ENCODE assay signal across 20 mouse cellular contexts in genomic region chr1:164714905-164715304, GRCm38 (mm10).
DNase-seq lines count a peak whose midpoint lies in the region; ATAC-seq and TF ChIP-seq lines count a peak whose summit lies in the region.
"Had no signal": no experiment of that assay in that cellular context is flagged by ENCODE, and none has a peak within 500 bp of the region (broad histone marks: within the 10 kb centered on the region; RNA-seq: fewer than 3 reads in every experiment).

No protein-coding gene starts in this region.

- no peaks in the 10 kb centered on the region for H3K27me3 ChIP-seq in lung, embryonic 15.5 days
- no peaks in the 10 kb centered on the region for H3K27me3 ChIP-seq in kidney, adult 2 months (replicated peaks; ENCODE audit: control insufficient read depth, insufficient read depth, low read length)
- no peaks in the 10 kb centered on the region for H3K27me3 ChIP-seq in kidney, postnatal 0 days (ENCODE audit: insufficient read depth, low read length)
- no peaks in the 10 kb centered on the region for H3K27me3 ChIP-seq in stomach, embryonic 15.5 days (replicated peaks)
- H3K27me3 ChIP-seq: embryonic facial prominence, embryonic 15.5 days; liver, embryonic 13.5 days; neural tube, embryonic 15.5 days had no signal

- ATAC-seq in lung, embryonic 15.5 days (ENCODE audit: borderline replicate concordance, extremely low read depth, low FRiP score, low TSS enrichment): no peak
- ATAC-seq in kidney, postnatal 0 days (replicated peaks; ENCODE audit: low FRiP score, low read depth): peak; percentile 67
- no peak for ATAC-seq in stomach, embryonic 15.5 days (ENCODE audit: insufficient read depth, low FRiP score, low read depth)

- no peak overlapping the region for H3K4me2 ChIP-seq in lung, embryonic 15.5 days
- no peak overlapping the region for H3K4me2 ChIP-seq in kidney, postnatal 0 days (ENCODE audit: low read length)
- no peak overlapping the region for H3K4me2 ChIP-seq in stomach, embryonic 15.5 days
- H3K4me2 ChIP-seq: embryonic facial prominence, embryonic 15.5 days; heart, embryonic 11.5 days; hindbrain, embryonic 14.5 days; liver, embryonic 13.5 days; neural tube, embryonic 15.5 days had no signal

- no peak for TF ChIP-seq CTCF in kidney, adult 2 months (conservative IDR thresholded peaks at IDR 0.05; ENCODE audit: insufficient read depth, insufficient read length, low read depth, low read length)
- TF ChIP-seq CTCF in kidney, postnatal 0 days (IDR thresholded peaks at IDR 0.05; ENCODE audit: low read depth): no peak

- no peaks in the 10 kb centered on the region for H3K9me3 ChIP-seq in lung, embryonic 15.5 days
- no peaks in the 10 kb centered on the region for H3K9me3 ChIP-seq in kidney, postnatal 0 days (replicated peaks; ENCODE audit: low read length)
- no peaks in the 10 kb centered on the region for H3K9me3 ChIP-seq in stomach, embryonic 15.5 days
- H3K9me3 ChIP-seq: embryonic facial prominence, embryonic 15.5 days; liver, embryonic 13.5 days; neural tube, embryonic 15.5 days had no signal

- 60% methylated on average over 2 of the region's 2 CpGs for WGBS in lung, embryonic 15.5 days
- 34% methylated on average over 2 of the region's 2 CpGs for WGBS in kidney, adult 2 months
- WGBS in kidney, postnatal 0 days: 43% methylated on average over 2 of the region's 2 CpGs
- WGBS in stomach, embryonic 15.5 days: 53% methylated on average over 2 of the region's 2 CpGs

- H3K4me3 ChIP-seq in lung, embryonic 15.5 days: no peak overlapping the region
- no peak overlapping the region for H3K4me3 ChIP-seq in kidney, adult 2 months (ENCODE audit: insufficient read depth, low read depth, low read length)
- no peak overlapping the region for H3K4me3 ChIP-seq in kidney, postnatal 0 days (replicated peaks; ENCODE audit: low read depth, low read length)
- H3K4me3 ChIP-seq in stomach, embryonic 15.5 days (replicated peaks): no peak overlapping the region
- H3K4me3 ChIP-seq: embryonic facial prominence, embryonic 15.5 days; liver, embryonic 13.5 days; myocyte; neural tube, embryonic 15.5 days had no signal

- no peak overlapping the region for H3K9ac ChIP-seq in lung, embryonic 15.5 days
- no peak overlapping the region for H3K9ac ChIP-seq in kidney, postnatal 0 days (ENCODE audit: low read depth, low read length)
- no peak overlapping the region for H3K9ac ChIP-seq in stomach, embryonic 15.5 days
- H3K9ac ChIP-seq: embryonic facial prominence, embryonic 15.5 days; hindbrain, embryonic 14.5 days; liver, embryonic 13.5 days; neural tube, embryonic 15.5 days had no signal

- no peak for DNase-seq in lung, postnatal 36 days
- DNase-seq in kidney, adult 2 months: peak; percentile 95
- DNase-seq in kidney, postnatal 0 days (ENCODE audit: low spot score): peak; percentile 29
- no peak for DNase-seq in thymus, adult 18-20 months
- no peak for DNase-seq in heart, adult 9 months (ENCODE audit: low spot score in 2 of 2)
- no peak for DNase-seq in gastrocnemius, postnatal 14 days
- DNase-seq: cerebellum, adult 9-11 months; gastrocnemius, postnatal 10 days; heart, postnatal 14 days; liver, embryonic 13.5 days; midbrain, embryonic 14.5 days; retina, postnatal 1 day; thymus, postnatal 36 days had no signal

- H3K27ac ChIP-seq in lung, embryonic 15.5 days: peak overlapping the region; percentile 56
- H3K27ac ChIP-seq in kidney, adult 2 months (ENCODE audit: insufficient read depth, low read depth, low read length): peak overlapping the region; percentile 100
- peak overlapping the region; percentile 81 for H3K27ac ChIP-seq in kidney, postnatal 0 days
- H3K27ac ChIP-seq in stomach, embryonic 15.5 days: peak overlapping the region; percentile 67; the same call in 1 of the 2 replicates
- H3K27ac ChIP-seq: embryonic facial prominence, embryonic 15.5 days; hindbrain, embryonic 14.5 days; liver, embryonic 13.5 days; neural tube, embryonic 15.5 days had no signal

- H3K36me3 ChIP-seq in lung, embryonic 15.5 days: no peaks in the 10 kb centered on the region
- no peaks in the 10 kb centered on the region; the same call in 1 of the 2 replicates for H3K36me3 ChIP-seq in kidney, adult 2 months (ENCODE audit: control insufficient read depth, insufficient read depth, low read length)
- no peaks in the 10 kb centered on the region for H3K36me3 ChIP-seq in kidney, postnatal 0 days (ENCODE audit: insufficient read depth, low read length)
- no peaks in the 10 kb centered on the region for H3K36me3 ChIP-seq in stomach, embryonic 15.5 days
- H3K36me3 ChIP-seq: embryonic facial prominence, embryonic 15.5 days; liver, embryonic 13.5 days; neural tube, embryonic 15.5 days had no signal

- no peaks in the 10 kb centered on the region for H3K4me1 ChIP-seq in lung, embryonic 15.5 days
- H3K4me1 ChIP-seq in kidney, adult 2 months (ENCODE audit: control insufficient read depth, insufficient read depth, low read length): peaks cover 16% of the 10 kb centered on the region; the same call in 1 of the 2 replicates
- no peaks in the 10 kb centered on the region for H3K4me1 ChIP-seq in kidney, postnatal 0 days (replicated peaks; ENCODE audit: insufficient read depth, low read length)
- no peaks in the 10 kb centered on the region for H3K4me1 ChIP-seq in stomach, embryonic 15.5 days
- H3K4me1 ChIP-seq: embryonic facial prominence, embryonic 15.5 days; liver, embryonic 13.5 days; neural tube, embryonic 15.5 days had no signal

- intact Hi-C loops in gastrocnemius, postnatal 14 days (cut with DNase I; ENCODE audit: low total_unique reads): no loop called here

- TF ChIP-seq POLR2A in kidney, adult 2 months (IDR thresholded peaks at IDR 0.05; ENCODE audit: low read depth, low read length): no peak

Comparison
In these comparisons a context has a peak if more than half of its experiments do, and no peak if none do; other contexts are left out.
1. DNase-seq: peak in kidney, adult 2 months (single experiment) and kidney, postnatal 0 days (single experiment); none in lung, postnatal 36 days (single experiment), thymus, adult 18-20 months (0 of 2), heart, adult 9 months (0 of 2) and gastrocnemius, postnatal 14 days (single experiment).
2. Peak in every context shown above with its lines, with median percentiles within 50 percentile points of each other: H3K27ac ChIP-seq.